Mouse (Mus musculus) CH12.LX (cell line): Measurements from ENCODE around the gene Tbc1d30.

ENCODE experiments used
- CTCF ChIP-seq, 2 experiments: IDR thresholded peaks in 1 of 2; conservative IDR thresholded peaks in 1 of 2; 2 replicates each; pipeline ENCODE4 v1.5.1; 2011 to 2012; ENCODE audit warnings: low read depth in 2 of 2, low read length in 2 of 2, improper control_type of control experiment in 1 of 2, inconsistent platforms in 1 of 2, mild to moderate bottlenecking in 1 of 2, moderate library complexity in 1 of 2
- GABPA ChIP-seq: IDR thresholded peaks from 2 replicates; pipeline ENCODE4 v1.6.1; 2012; ENCODE audit warnings: low read depth, low read length, improper control_type of control experiment, inconsistent platforms; ENCODE audit not compliant: insufficient replicate concordance
- HCFC1 ChIP-seq: IDR thresholded peaks from 2 replicates; pipeline ENCODE4 v1.6.1; 2012; ENCODE audit warnings: low read depth, mild to moderate bottlenecking, inconsistent platforms, low read length, improper control_type of control experiment
- MEF2A ChIP-seq: IDR thresholded peaks from 2 replicates; pipeline ENCODE4 v1.6.1; 2014; ENCODE audit warnings: low read depth, mild to moderate bottlenecking, inconsistent platforms, low read length, improper control_type of control experiment, borderline replicate concordance
- POLR2A ChIP-seq: IDR thresholded peaks from 2 replicates; pipeline ENCODE4 v1.6.1; 2011; ENCODE audit warnings: low read depth, mild to moderate bottlenecking, improper control_type of control experiment, low read length
- ZMIZ1 ChIP-seq: IDR thresholded peaks from 2 replicates; pipeline ENCODE4 v1.6.1; 2012; ENCODE audit warnings: low read depth, mild to moderate bottlenecking, inconsistent platforms, low read length, improper control_type of control experiment

DNA sequence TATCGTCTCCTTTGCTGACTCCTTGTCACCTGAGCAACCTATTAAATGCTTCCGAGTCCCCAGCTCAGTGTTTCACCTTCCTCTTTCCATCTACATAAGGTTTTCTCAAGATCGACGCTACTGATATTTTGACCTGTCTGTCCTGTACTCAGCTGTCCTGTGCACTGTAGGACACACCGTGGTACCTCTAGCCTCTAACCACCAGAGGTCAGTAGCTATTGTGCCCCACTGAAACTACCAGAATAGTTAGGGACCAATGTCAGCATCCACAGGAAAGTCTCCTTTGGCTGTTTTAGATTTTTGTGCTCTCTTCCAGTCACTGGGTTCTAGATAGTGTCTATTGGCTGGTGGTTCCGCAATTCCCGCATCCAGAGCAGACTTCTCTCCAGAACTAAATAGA is 98.3 kb downstream of the Tbc1d30 start:
- no peak for TF ChIP-seq GABPA
- peak in 1 of 2 experiments; percentile 66; a peak in 2 of 4 replicates for TF ChIP-seq CTCF (conservative IDR thresholded peaks at IDR 0.05 in 1 of 2, IDR thresholded peaks at IDR 0.05 in 1 of 2; ENCODE audit: low read depth in 2 of 2, low read length in 2 of 2)
- TF ChIP-seq ZMIZ1: no peak
- TF ChIP-seq POLR2A: no peak
- TF ChIP-seq HCFC1: no peak
- TF ChIP-seq MEF2A: no peak
